Mouse (Mus musculus) B cell, adult 62 days (primary cell): ENCODE data around the gene Lef1. TPM values are rescaled to one million over a fixed set of nuclear protein-coding genes. Genes with fewer than 3 reads are reported as not detected.

ENCODE experiments used
- total RNA-seq: library from RNA; stranded (reverse); gene quantifications from 4 replicates; pipeline ENCODE4 v1.2.4, GENCODE M21; 2023

Lef1 gene
- 6.1 to 8.7 TPM (median 6.8 TPM) in 4 replicates for total RNA-seq

GRCm38 (mm10) chr3:131110191-131111150 is at the start of gene Lef1:
Gene Lef1 (plus strand): TSS chr3:131110471.

GRCm38 (mm10) chr3:131271559-131272373 is 161.5 kb downstream of the Lef1 start, which contains the start of gene Hadh:
Gene Hadh (minus strand): TSS chr3:131272101.

Other genes starting within 250 kb of the Lef1 start
- 19.1 to 23.6 TPM (median 22.0 TPM) in 4 replicates for gene Hadh, start 161.6 kb downstream of the Lef1 start, total RNA-seq
- 1.1 to 2.2 TPM (median 1.9 TPM) in 4 replicates for gene Cyp2u1, start 192.8 kb downstream of the Lef1 start, total RNA-seq